Mouse (Mus musculus) embryonic facial prominence, embryonic 13.5 days (tissue): Measurements from ENCODE around the gene Rab7. TPM values are rescaled to one million over a fixed set of nuclear protein-coding genes. Genes with fewer than 3 reads are reported as not detected.
"Not testable (repeated sequence)": the region's sequence is repeated elsewhere in the genome, so short reads cannot be mapped to it uniquely, and the experiment has no call there.

ENCODE experiments used
- ATAC-seq: fragments of 200-750 bp; cut with Nextera tagmentation; 2 replicates; pipeline ENCODE4 v1.8.0; 2017; ENCODE audit warnings: low read depth; ENCODE audit not compliant: insufficient number of reproducible peaks, insufficient read depth, low FRiP score, low TSS enrichment
- H3K27ac ChIP-seq: fragments of 300-500 bp; sonication (generic); 2 replicates; pipeline ENCODE4 v1.5.1; 2015; ENCODE audit warnings: moderate library complexity, mild to moderate bottlenecking, inconsistent platforms
- H3K27me3 ChIP-seq: fragments of 300-500 bp; sonication (generic); 2 replicates; pipeline ENCODE4 v1.6.1; 2015; ENCODE audit warnings: mild to moderate bottlenecking, inconsistent platforms
- H3K36me3 ChIP-seq: fragments of 300-500 bp; sonication (generic); 2 replicates; pipeline ENCODE4 v1.6.1; 2015; ENCODE audit warnings: mild to moderate bottlenecking, inconsistent platforms
- H3K4me1 ChIP-seq: fragments of 300-500 bp; sonication (generic); 2 replicates; pipeline ENCODE4 v1.6.1; 2015; ENCODE audit warnings: inconsistent platforms
- H3K4me2 ChIP-seq: fragments of 300-500 bp; sonication (generic); 2 replicates; pipeline ENCODE4 v1.6.1; 2015; ENCODE audit warnings: moderate library complexity, mild to moderate bottlenecking, inconsistent platforms
- H3K4me3 ChIP-seq: fragments of 300-500 bp; sonication (generic); 2 replicates; pipeline ENCODE4 v1.5.1; 2015; ENCODE audit warnings: mild to moderate bottlenecking, inconsistent platforms
- H3K9ac ChIP-seq: fragments of 300-500 bp; sonication (generic); 2 replicates; pipeline ENCODE4 v1.6.1; 2015; ENCODE audit warnings: mild to moderate bottlenecking, inconsistent platforms
- H3K9me3 ChIP-seq: fragments of 300-500 bp; sonication (generic); 2 replicates; pipeline ENCODE4 v1.6.1; 2016; ENCODE audit warnings: inconsistent platforms
- WGBS: fragments of 180-500 bp; shearing (Covaris S2); methylation state at CpG from one replicate; pipeline ENCODE4 v1.1.7; 2015; ENCODE audit warnings: mixed read lengths; 5-methylcytosine and 5-hydroxymethylcytosine counted together
- microRNA-seq: library from miRNA; unstranded; fragments of <30 nt; microRNA quantifications from one replicate; pipeline ENCODE4, GENCODE M21; 2016
- polyA plus RNA-seq: library from polyadenylated mRNA; unstranded; fragments of >200 nt; fragmentation: Nextera tagmentation; extraction: Ambion mirVana; gene quantifications from 2 replicates; pipeline ENCODE4 v1.2.1, GENCODE M21; 2015

Rab7 gene
- polyA plus RNA-seq, 1 experiment from 2014 or later = 185 TPM

GRCm38 (mm10) chr6:87962457-87962856, 82.6 kb downstream of the Rab7 start:
- H3K9ac ChIP-seq, H3K4me3 ChIP-seq, ATAC-seq, H3K4me1 ChIP-seq, H3K36me3 ChIP-seq, H3K27ac ChIP-seq, H3K27me3 ChIP-seq, H3K4me2 ChIP-seq: not testable (repeated sequence)
- WGBS = 65% methylated on average over 4 of the region's 4 CpGs
- peaks cover 13% of the 10 kb centered on the region; the same call in 1 of the 2 replicates for H3K9me3 ChIP-seq

Small RNA genes within 50 kb of the gene (microRNA-seq; reads per million reads assigned to microRNA genes)
- 1.1 reads per million for gene Gm47286

Other genes starting within 250 kb of the Rab7 start
- 8.3 and 10.0 TPM in 2 replicates for gene Rab43, start 233.1 kb downstream of the Rab7 start, polyA plus RNA-seq
- gene Gm45140, start 209.5 kb downstream of the Rab7 start, polyA plus RNA-seq = 3.9 and 5.5 TPM in 2 replicates
- gene Isy1, start 206.5 kb downstream of the Rab7 start, polyA plus RNA-seq = 51.5 and 58.6 TPM in 2 replicates
- gene Cnbp, start 194.2 kb downstream of the Rab7 start, polyA plus RNA-seq = 1,121 and 1,158 TPM in 2 replicates
- 162 and 176 TPM in 2 replicates for gene Copg1, start 157.5 kb downstream of the Rab7 start, polyA plus RNA-seq
- gene Hmces, start 131.3 kb downstream of the Rab7 start, polyA plus RNA-seq = 64.6 and 66.1 TPM in 2 replicates
- 27.3 and 33.0 TPM in 2 replicates for gene H1fx, start 63.6 kb downstream of the Rab7 start, polyA plus RNA-seq
- 342 and 345 TPM in 2 replicates for gene Rpn1, start 39.2 kb upstream of the Rab7 start, polyA plus RNA-seq
- 54.9 and 81.7 TPM in 2 replicates for gene Gata2, start 148.6 kb upstream of the Rab7 start, polyA plus RNA-seq
- gene Dnajb8, start 177.0 kb upstream of the Rab7 start, polyA plus RNA-seq = not detected in 2 replicates